Mouse (Mus musculus) heart, adult 18-20 months (tissue): ENCODE measurements around the gene Olfr1045. TPM values are rescaled to one million over a fixed set of nuclear protein-coding genes. Genes with fewer than 3 reads are reported as not detected.
"Not testable (repeated sequence)": the region's sequence is repeated elsewhere in the genome, so short reads cannot be mapped to it uniquely, and the experiment has no call there.

Source experiments
- DNase-seq, 2 experiments: peaks; one replicate each; pipeline ENCODE4 v3.0.0; 2021 to 2022; ENCODE audit warnings: mixed read lengths in 1 of 2
- long read RNA-seq, 2 experiments: library from polyadenylated mRNA; stranded (forward); transcript quantifications; one replicate each; pipeline ENCODE4 v2.0.0; 2021
- total RNA-seq, 2 experiments: library from RNA; stranded (reverse); gene quantifications; 2 replicates each; pipeline ENCODE4 v1.2.3; 2021

Gene Olfr1045
- not detected for total RNA-seq
- long read RNA-seq, experiment 1, result 0 reads
- long read RNA-seq, experiment 2, result 0 reads

- DNase-seq, result no peak
Observed at GRCm38 (mm10) chr2:86202909-86203308, at the start of gene Olfr1045. Gene Olfr1045, minus strand, starts transcription at chr2:86203009.

- DNase-seq, result no peak
Observed at GRCm38 (mm10) chr2:86240189-86240588, 37.4 kb upstream of the Olfr1045 start, which contains the start of gene Olfr1048. Gene Olfr1048, minus strand, starts transcription at chr2:86240289.

GRCm38 (mm10) chr2:86231301-86231700 is 28.5 kb upstream of the Olfr1045 start, which contains the start of gene Olfr1047:
Gene Olfr1047, minus strand, starts transcription at chr2:86231401.
- no peak for DNase-seq

GRCm38 (mm10) chr2:86219214-86219613 is 16.4 kb upstream of the Olfr1045 start, which contains the start of gene Olfr1046:
Gene Olfr1046, minus strand, starts transcription at chr2:86219314.
- DNase-seq, result no peak

DNA sequence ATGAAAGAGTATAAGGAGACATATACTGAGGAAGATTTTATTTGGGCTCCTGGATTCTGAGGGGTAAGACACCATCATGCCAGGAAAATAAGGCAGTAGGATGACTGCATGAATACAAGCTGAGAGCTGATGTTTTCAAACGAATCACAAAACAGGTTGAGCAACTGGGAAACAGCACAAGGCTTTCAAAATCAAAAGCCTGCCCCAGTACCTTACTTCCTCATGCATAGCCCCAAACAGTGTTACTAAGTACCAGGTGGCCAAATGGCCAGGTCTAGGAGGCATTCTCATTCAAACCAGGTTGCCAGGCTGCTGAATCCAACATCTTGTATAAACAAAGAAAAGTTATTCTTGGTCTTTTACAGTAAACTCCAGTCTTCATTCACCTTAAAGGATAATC is 6.9 kb downstream of the Olfr1045 start:
- no peak for DNase-seq

- no peak for DNase-seq
Observed at GRCm38 (mm10) chr2:86185583-86185982, 17.2 kb downstream of the Olfr1045 start, which contains the start of gene Olfr52. Gene Olfr52, minus strand, starts transcription at chr2:86185683.

- no peak for DNase-seq
Observed at GRCm38 (mm10) chr2:86179950-86180349, 22.9 kb downstream of the Olfr1045 start.

GRCm38 (mm10) chr2:86177720-86178119 is 25.1 kb downstream of the Olfr1045 start, which contains the start of gene Olfr1044:
Gene Olfr1044, minus strand, starts transcription at chr2:86177820.
- DNase-seq, result no peak

DNA sequence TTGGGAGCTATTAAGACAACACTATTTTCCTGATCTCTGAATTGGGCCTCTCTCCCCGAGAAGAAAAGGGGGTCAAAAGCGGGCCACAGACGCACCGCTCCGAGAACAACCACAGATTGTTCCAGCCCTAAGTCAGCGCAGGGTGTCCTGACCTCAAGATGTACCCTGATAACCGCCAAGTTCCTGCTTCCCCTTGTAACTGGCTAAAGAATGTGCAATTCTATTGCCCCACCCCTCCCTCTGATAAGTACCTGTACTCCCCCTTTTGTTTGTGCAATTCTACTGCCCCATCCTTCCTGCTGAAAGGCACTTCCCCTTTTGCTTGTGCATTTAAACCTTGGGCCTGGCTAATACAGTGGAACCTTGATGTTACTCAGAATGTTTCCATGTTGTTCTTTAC is 27.4 kb downstream of the Olfr1045 start:
- not testable (repeated sequence) for DNase-seq

GRCm38 (mm10) chr2:86167422-86167821 is 35.4 kb downstream of the Olfr1045 start, which contains the start of gene Olfr1043:
Gene Olfr1043, minus strand, starts transcription at chr2:86167522.
- DNase-seq, result no peak

DNA sequence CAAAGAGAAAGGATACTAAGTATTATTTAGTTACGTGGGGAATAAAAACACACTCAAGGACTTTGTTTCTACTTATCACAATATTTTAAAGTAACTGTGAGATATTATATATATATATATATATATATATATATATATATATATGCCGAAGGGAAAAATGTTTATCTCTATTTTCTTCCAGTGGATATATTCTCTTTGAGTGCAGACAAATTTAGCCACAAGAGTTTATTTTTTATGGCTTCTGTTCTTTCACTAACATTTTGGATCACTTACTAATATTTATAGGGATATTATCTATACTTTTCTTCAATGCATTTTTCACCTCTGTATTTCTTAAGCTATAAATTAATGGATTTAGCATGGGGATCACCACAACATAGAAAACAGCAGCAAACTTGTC is 41.1 kb downstream of the Olfr1045 start, which contains the start of gene Olfr1042:
Gene Olfr1042 (minus strand): TSS at position 101 of the 400 bp plus-strand sequence.
- no peak for DNase-seq

DNA sequence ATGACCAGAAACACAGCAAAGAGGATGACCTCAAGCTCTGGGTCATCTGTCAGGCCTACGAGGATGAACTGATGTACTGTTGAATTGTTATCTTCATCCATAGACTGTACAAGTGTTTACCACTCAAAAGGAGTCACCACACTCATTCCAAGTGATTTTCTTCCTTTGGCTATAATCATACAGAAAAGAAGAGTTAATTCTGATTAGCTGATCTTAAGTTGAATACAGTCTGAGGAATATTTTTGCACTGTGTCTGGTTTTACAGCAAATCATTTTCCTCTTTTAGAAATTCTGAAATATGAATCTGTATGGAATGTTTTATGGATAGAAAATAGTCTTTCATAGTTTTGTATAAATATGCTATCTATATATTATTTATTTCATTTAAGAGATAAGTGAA is 56.2 kb downstream of the Olfr1045 start, which contains the start of gene Olfr1040:
Gene Olfr1040 (minus strand): TSS at position 101 of the 400 bp plus-strand sequence.
- no peak for DNase-seq

Other genes with a start within 250 kb of the Olfr1045 start
- gene Olfr1029, start 229.1 kb downstream of the Olfr1045 start, total RNA-seq, result not detected
- not detected for gene Olfr1030, start 223.7 kb downstream of the Olfr1045 start, total RNA-seq
- not detected for gene Olfr1031, start 212.7 kb downstream of the Olfr1045 start, total RNA-seq
- not detected for gene Olfr1032, start 197.5 kb downstream of the Olfr1045 start, total RNA-seq
- 1 to 10 TPM; 5.0 to 6.7 TPM for gene Olfr1033, start 182.4 kb downstream of the Olfr1045 start, total RNA-seq
- under 1 TPM; 0.07 to 0.23 TPM for gene Olfr1034, start 157.1 kb downstream of the Olfr1045 start, total RNA-seq
- not detected for gene Olfr1036, start 129.0 kb downstream of the Olfr1045 start, total RNA-seq
- gene Olfr1037, start 115.6 kb downstream of the Olfr1045 start, total RNA-seq, result not detected
- not detected for gene Olfr1039, start 67.1 kb downstream of the Olfr1045 start, total RNA-seq
- not detected for gene Olfr1040, start 56.3 kb downstream of the Olfr1045 start, total RNA-seq
- not detected for gene Olfr1042, start 41.2 kb downstream of the Olfr1045 start, total RNA-seq
- gene Olfr1043, start 35.5 kb downstream of the Olfr1045 start, total RNA-seq, result not detected
- not detected for gene Olfr1044, start 25.2 kb downstream of the Olfr1045 start, total RNA-seq
- not detected for gene Olfr52, start 17.3 kb downstream of the Olfr1045 start, total RNA-seq
- gene Olfr1046, start 16.3 kb upstream of the Olfr1045 start, total RNA-seq, result not detected
- gene Olfr1047, start 28.4 kb upstream of the Olfr1045 start, total RNA-seq, result not detected
- not detected for gene Olfr1048, start 37.3 kb upstream of the Olfr1045 start, total RNA-seq
- gene Olfr1049, start 55.3 kb upstream of the Olfr1045 start, total RNA-seq, result not detected
- not detected for gene Olfr1051, start 76.1 kb upstream of the Olfr1045 start, total RNA-seq
- not detected for gene Olfr1052, start 89.4 kb upstream of the Olfr1045 start, total RNA-seq
- not detected for gene Olfr1053, start 112.3 kb upstream of the Olfr1045 start, total RNA-seq
- gene Olfr1054, start 132.4 kb upstream of the Olfr1045 start, total RNA-seq, result not detected
- not detected for gene Olfr1055, start 147.3 kb upstream of the Olfr1045 start, total RNA-seq
- not detected for gene Olfr1056, start 159.5 kb upstream of the Olfr1045 start, total RNA-seq
- gene Olfr1057, start 175.4 kb upstream of the Olfr1045 start, total RNA-seq, result not detected
- gene Olfr1058, start 185.6 kb upstream of the Olfr1045 start, total RNA-seq, result not detected
- not detected for gene Olfr1061, start 211.0 kb upstream of the Olfr1045 start, total RNA-seq
- gene Olfr1062, start 223.7 kb upstream of the Olfr1045 start, total RNA-seq, result not detected
- not detected for gene Olfr1065, start 247.6 kb upstream of the Olfr1045 start, total RNA-seq